Mouse (Mus musculus): ENCODE measurements at regions not wholly inside any gene's neighbourhood (a gene's known extent, or its start where the extent isn't known, plus 50 kb on each side); places are given as distances from the start of the nearest gene placed in this dataset.

- DNase-seq (ENCODE audit: low spot score) = no peak
Observed at GRCm38 (mm10) chr13:110978022-110978421, 276.8 kb upstream of the Actbl2 start.

GRCm38 (mm10) chr13:110990677-110991076 lies 264.1 kb upstream of the Actbl2 start:
- no peak for DNase-seq (ENCODE audit: low spot score)

GRCm38 (mm10) chr13:110991121-110991520 lies 263.7 kb upstream of the Actbl2 start:
- no peak for DNase-seq (ENCODE audit: low spot score)

GRCm38 (mm10) chr13:110994596-110994995 lies 260.2 kb upstream of the Actbl2 start:
- DNase-seq (ENCODE audit: low spot score) = no peak

- no peak for DNase-seq (ENCODE audit: low spot score)
Observed at GRCm38 (mm10) chr13:111002670-111003069, 252.1 kb upstream of the Actbl2 start.

GRCm38 (mm10) chr13:111014142-111014541 lies 240.7 kb upstream of the Actbl2 start:
- no peak for DNase-seq (ENCODE audit: low spot score)

GRCm38 (mm10) chr13:111030111-111030510 lies 224.7 kb upstream of the Actbl2 start:
- no peak for DNase-seq (ENCODE audit: low spot score)

- DNase-seq (ENCODE audit: low spot score) = no peak
Observed at GRCm38 (mm10) chr13:111031633-111032032, 223.2 kb upstream of the Actbl2 start.

GRCm38 (mm10) chr13:111043637-111044036 lies 211.2 kb upstream of the Actbl2 start:
- DNase-seq (ENCODE audit: low spot score) = no peak

- DNase-seq (ENCODE audit: low spot score) = no peak
Observed at GRCm38 (mm10) chr13:111044328-111045002, 210.3 kb upstream of the Actbl2 start.

- no peak for DNase-seq (ENCODE audit: low spot score)
Observed at GRCm38 (mm10) chr13:111050097-111050496, 204.7 kb upstream of the Actbl2 start.

GRCm38 (mm10) chr13:111055817-111056216 lies 199.0 kb upstream of the Actbl2 start:
- no peak for DNase-seq (ENCODE audit: low spot score)

GRCm38 (mm10) chr13:111087753-111088152 lies 167.1 kb upstream of the Actbl2 start:
- DNase-seq (ENCODE audit: low spot score) = no peak

- no peak for DNase-seq (ENCODE audit: low spot score)
Observed at GRCm38 (mm10) chr13:111096071-111096470, 158.7 kb upstream of the Actbl2 start.

GRCm38 (mm10) chr13:111097336-111097735 lies 157.5 kb upstream of the Actbl2 start:
- peak; percentile 23 for DNase-seq (ENCODE audit: low spot score)

- no peak for DNase-seq (ENCODE audit: low spot score)
Observed at GRCm38 (mm10) chr13:111098738-111099137, 156.1 kb upstream of the Actbl2 start.

- DNase-seq (ENCODE audit: low spot score) = peak; percentile 33
Observed at GRCm38 (mm10) chr13:111099252-111099651, 155.6 kb upstream of the Actbl2 start.

- DNase-seq (ENCODE audit: low spot score) = no peak
Observed at GRCm38 (mm10) chr13:111100448-111100847, 154.4 kb upstream of the Actbl2 start.

- DNase-seq (ENCODE audit: low spot score) = no peak
Observed at GRCm38 (mm10) chr13:111104567-111105219, 150.1 kb upstream of the Actbl2 start.

GRCm38 (mm10) chr13:111131108-111131507 lies 123.7 kb upstream of the Actbl2 start:
- no peak for DNase-seq (ENCODE audit: low spot score)

GRCm38 (mm10) chr13:111136392-111136791 lies 118.4 kb upstream of the Actbl2 start:
- no peak for DNase-seq (ENCODE audit: low spot score)

GRCm38 (mm10) chr13:111142757-111143420 lies 111.9 kb upstream of the Actbl2 start:
- DNase-seq (ENCODE audit: low spot score) = no peak

GRCm38 (mm10) chr13:111144721-111145120 lies 110.1 kb upstream of the Actbl2 start:
- no peak for DNase-seq (ENCODE audit: low spot score)
